Mouse (Mus musculus): Measurements from ENCODE around the gene Fem1b. TPM values are rescaled to one million over a fixed set of nuclear protein-coding genes. Genes with fewer than 3 reads are reported as not detected.

The Fem1b gene
- total RNA-seq, 2 experiments from 2014 or later, result 15.2 to 29.3 TPM

GRCm38 (mm10) chr9:62782976-62783781 lies 28.6 kb downstream of the Fem1b start:
- ATAC-seq (ENCODE audit: poor library complexity, severe bottlenecking), result no peak

GRCm38 (mm10) chr9:62781965-62782364 lies 29.8 kb downstream of the Fem1b start:
- no peak for ATAC-seq (ENCODE audit: poor library complexity, severe bottlenecking)

GRCm38 (mm10) chr9:62778721-62779120 lies 33.0 kb downstream of the Fem1b start:
- no peak for ATAC-seq (ENCODE audit: poor library complexity, severe bottlenecking)

GRCm38 (mm10) chr9:62777461-62777860 lies 34.3 kb downstream of the Fem1b start:
- 0 out of 2 replicates have a peak, but pooled peaks have one; percentile 45 for ATAC-seq (ENCODE audit: poor library complexity, severe bottlenecking)

GRCm38 (mm10) chr9:62775464-62775863 lies 36.3 kb downstream of the Fem1b start:
- ATAC-seq (ENCODE audit: poor library complexity, severe bottlenecking), result no peak

GRCm38 (mm10) chr9:62772746-62773145 lies 39.0 kb downstream of the Fem1b start:
- no peak for ATAC-seq (ENCODE audit: poor library complexity, severe bottlenecking)

- ATAC-seq (ENCODE audit: poor library complexity, severe bottlenecking), result no peak
These were observed 43.4 kb downstream of the Fem1b start for GRCm38 (mm10) chr9:62768361-62768760.

GRCm38 (mm10) chr9:62767464-62767863 lies 44.3 kb downstream of the Fem1b start:
- no peak for ATAC-seq (ENCODE audit: poor library complexity, severe bottlenecking)

GRCm38 (mm10) chr9:62765346-62765745 lies 46.4 kb downstream of the Fem1b start:
- no peak for ATAC-seq (ENCODE audit: poor library complexity, severe bottlenecking)

- no peak for ATAC-seq (ENCODE audit: poor library complexity, severe bottlenecking)
These were observed 48.3 kb downstream of the Fem1b start for GRCm38 (mm10) chr9:62763478-62763877.

GRCm38 (mm10) chr9:62759601-62760000 lies 52.1 kb downstream of the Fem1b start:
- no peak for ATAC-seq (ENCODE audit: poor library complexity, severe bottlenecking)

GRCm38 (mm10) chr9:62758288-62758687 lies 53.4 kb downstream of the Fem1b start:
- no peak for ATAC-seq (ENCODE audit: poor library complexity, severe bottlenecking)

- ATAC-seq (ENCODE audit: poor library complexity, severe bottlenecking), result no peak
These were observed 61.4 kb downstream of the Fem1b start for GRCm38 (mm10) chr9:62750381-62750780.

- ATAC-seq (ENCODE audit: poor library complexity, severe bottlenecking), result no peak
These were observed 62.1 kb downstream of the Fem1b start for GRCm38 (mm10) chr9:62749666-62750065.

GRCm38 (mm10) chr9:62746646-62747045 lies 65.1 kb downstream of the Fem1b start:
- no peak for ATAC-seq (ENCODE audit: poor library complexity, severe bottlenecking)

GRCm38 (mm10) chr9:62744558-62745275 lies 67.0 kb downstream of the Fem1b start:
- no peak for ATAC-seq (ENCODE audit: poor library complexity, severe bottlenecking)

Other genes starting within 250 kb of the Fem1b start
- gene Itga11, start 134.1 kb downstream of the Fem1b start, total RNA-seq (2015), result 0.07 TPM in 1 of 2 replicates, not detected in the other
- gene Itga11, start 134.1 kb downstream of the Fem1b start, total RNA-seq (2017), result 0.08 TPM in 1 of 2 replicates, not detected in the other
- 38.1 and 51.5 TPM in 2 replicates for gene Cln6, start 26.9 kb upstream of the Fem1b start, total RNA-seq (2015)
- gene Cln6, start 26.9 kb upstream of the Fem1b start, total RNA-seq (2017), result 24.7 and 27.3 TPM in 2 replicates
- not detected in 2 replicates for gene Calml4, start 46.1 kb upstream of the Fem1b start, total RNA-seq (2015)
- 1.2 TPM in 1 of 2 replicates, not detected in the other for gene Calml4, start 46.1 kb upstream of the Fem1b start, total RNA-seq (2017)
- 92.7 and 96.1 TPM in 2 replicates for gene Pias1, start 176.0 kb upstream of the Fem1b start, total RNA-seq (2015)
- gene Pias1, start 176.0 kb upstream of the Fem1b start, total RNA-seq (2017), result 43.3 and 47.9 TPM in 2 replicates